Mouse (Mus musculus) heart, embryonic 12.5 days (tissue): ENCODE data around the gene Iqcf5. TPM values are rescaled to one million over a fixed set of nuclear protein-coding genes. Genes with fewer than 3 reads are reported as not detected.

ENCODE experiments used
- ATAC-seq: fragments of 200-750 bp; cut with Nextera tagmentation; 2 replicates; pipeline ENCODE4 v1.8.0; 2017; ENCODE audit warnings: moderate TSS enrichment, moderate library complexity; ENCODE audit not compliant: insufficient number of reproducible peaks, low FRiP score
- H3K27ac ChIP-seq: fragments of 300-500 bp; sonication (generic); 2 replicates; pipeline ENCODE4 v1.5.1; 2016; ENCODE audit warnings: mild to moderate bottlenecking, moderate library complexity; ENCODE audit not compliant: poor library complexity, severe bottlenecking
- H3K27me3 ChIP-seq: fragments of 300-500 bp; sonication (generic); replicated peaks from 2 replicates; pipeline ENCODE4 v1.6.1; 2016; ENCODE audit warnings: mild to moderate bottlenecking, moderate library complexity
- H3K36me3 ChIP-seq: fragments of 300-500 bp; sonication (generic); 2 replicates; pipeline ENCODE4 v1.6.1; 2016; ENCODE audit warnings: mild to moderate bottlenecking, moderate library complexity
- H3K4me1 ChIP-seq: fragments of 300-500 bp; sonication (generic); replicated peaks from 2 replicates; pipeline ENCODE4 v1.6.1; 2016; ENCODE audit warnings: mild to moderate bottlenecking
- H3K4me2 ChIP-seq: fragments of 300-500 bp; sonication (generic); 2 replicates; pipeline ENCODE4 v1.6.1; 2016; ENCODE audit warnings: mild to moderate bottlenecking, moderate library complexity
- H3K4me3 ChIP-seq: fragments of 300-500 bp; sonication (generic); 2 replicates; pipeline ENCODE4 v1.5.1; 2016; ENCODE audit warnings: mild to moderate bottlenecking
- H3K9ac ChIP-seq: fragments of 300-500 bp; sonication (generic); 2 replicates; pipeline ENCODE4 v1.6.1; 2016; ENCODE audit warnings: mild to moderate bottlenecking, moderate library complexity
- H3K9me3 ChIP-seq: fragments of 300-500 bp; sonication (generic); replicated peaks from 2 replicates; pipeline ENCODE4 v1.6.1; 2016; ENCODE audit warnings: mild to moderate bottlenecking, moderate library complexity
- WGBS: fragments of 180-500 bp; shearing (Covaris S2); methylation state at CpG from one replicate; pipeline ENCODE4 v1.1.7; 2016; 5-methylcytosine and 5-hydroxymethylcytosine counted together
- polyA plus RNA-seq: library from polyadenylated mRNA; unstranded; fragments of >200 nt; fragmentation: Nextera tagmentation; extraction: Ambion mirVana; gene quantifications from 2 replicates; pipeline ENCODE4 v1.2.1, GENCODE M21; 2016

Gene Iqcf5
- polyA plus RNA-seq, 1 experiment from 2014 or later, result not detected

- WGBS, result 83% methylated on average over 16 of the region's 16 CpGs
- Histone ChIP-seq H3K27ac (no peak overlapping the region), H3K4me3 (no peak overlapping the region), H3K4me1 (peaks cover 46% of the 10 kb centered on the region), H3K4me2 (no peak overlapping the region), H3K9me3 (no peaks in the 10 kb centered on the region), H3K36me3 (no peaks in the 10 kb centered on the region), H3K27me3 (no peaks in the 10 kb centered on the region), H3K9ac (0 out of 2 replicates have a peak overlapping the region, but pooled peaks have one; percentile 34)
- no peak for ATAC-seq
Observed at GRCm38 (mm10) chr9:106473081-106473752, 41.2 kb upstream of the Iqcf5 start.

- no peaks in the 10 kb centered on the region for H3K27me3 ChIP-seq
- 74% methylated on average over 5 of the region's 5 CpGs for WGBS
- ATAC-seq, result no peak
- H3K4me1 ChIP-seq, result peaks cover 48% of the 10 kb centered on the region
- no peaks in the 10 kb centered on the region for H3K9me3 ChIP-seq
- no peak overlapping the region for H3K4me2 ChIP-seq
- H3K27ac ChIP-seq, result no peak overlapping the region
- no peak overlapping the region for H3K9ac ChIP-seq
- H3K36me3 ChIP-seq, result no peaks in the 10 kb centered on the region
- no peak overlapping the region for H3K4me3 ChIP-seq
Observed at GRCm38 (mm10) chr9:106473753-106474105, 40.6 kb upstream of the Iqcf5 start.

GRCm38 (mm10) chr9:106474456-106474855 is 39.9 kb upstream of the Iqcf5 start:
- H3K9ac ChIP-seq, result peak overlapping the region; percentile 44
- H3K4me3 ChIP-seq, result no peak overlapping the region
- no peaks in the 10 kb centered on the region for H3K27me3 ChIP-seq
- no peak overlapping the region for H3K27ac ChIP-seq
- H3K4me1 ChIP-seq, result peaks cover 48% of the 10 kb centered on the region
- under 1% methylated on average over 6 of the region's 6 CpGs for WGBS
- no peaks in the 10 kb centered on the region for H3K9me3 ChIP-seq
- ATAC-seq, result 0 out of 2 replicates have a peak, but pooled peaks have one; percentile 0
- H3K4me2 ChIP-seq, result peak overlapping the region; percentile 1; the same call in 1 of the 2 replicates
- no peaks in the 10 kb centered on the region for H3K36me3 ChIP-seq

DNA sequence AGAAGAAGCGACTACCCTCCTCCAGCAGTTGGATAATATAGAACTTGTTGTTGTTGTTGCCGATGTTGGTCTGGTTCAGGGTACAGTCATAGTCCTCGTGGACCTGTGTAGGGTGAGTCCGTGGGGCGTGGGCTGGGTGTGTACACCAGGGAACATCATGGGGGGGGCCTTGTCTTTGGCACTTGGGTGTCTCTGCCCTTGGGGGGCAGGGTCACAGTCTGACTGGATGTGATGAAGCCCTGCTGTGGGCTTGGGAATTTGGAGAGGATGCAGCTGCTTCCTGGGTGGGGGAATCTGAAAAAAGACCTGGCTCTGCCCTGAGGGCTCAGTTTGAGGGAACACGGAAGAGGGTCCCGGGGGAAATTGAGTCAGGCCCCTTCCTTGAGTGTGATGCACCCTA is 39.3 kb upstream of the Iqcf5 start:
- H3K9me3 ChIP-seq, result no peaks in the 10 kb centered on the region
- H3K9ac ChIP-seq, result peak overlapping the region; percentile 44
- H3K36me3 ChIP-seq, result no peaks in the 10 kb centered on the region
- no peak for ATAC-seq
- H3K4me1 ChIP-seq, result peaks cover 48% of the 10 kb centered on the region
- no peak overlapping the region for H3K27ac ChIP-seq
- no peak overlapping the region for H3K4me3 ChIP-seq
- H3K4me2 ChIP-seq, result no peak overlapping the region
- WGBS, result 68% methylated on average over 7 of the region's 7 CpGs
- H3K27me3 ChIP-seq, result no peaks in the 10 kb centered on the region

DNA sequence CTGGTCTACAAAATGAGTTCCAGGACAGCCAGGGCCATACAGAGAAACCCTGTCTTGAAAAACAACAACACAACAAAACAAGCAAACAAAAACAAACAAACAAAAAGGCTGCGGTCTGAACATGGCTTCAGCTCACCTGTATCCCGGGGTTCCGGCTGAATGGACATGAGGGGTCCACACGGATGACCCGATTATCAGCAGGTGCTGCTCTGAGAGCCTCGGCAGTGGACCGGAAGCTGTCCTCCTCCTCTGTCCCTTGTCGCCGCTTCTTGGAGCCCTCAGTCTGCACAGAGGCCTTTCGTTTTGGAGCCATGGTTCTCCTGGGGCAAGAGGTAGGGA is 38.7 kb upstream of the Iqcf5 start, which contains the start of gene Rrp9:
Gene Rrp9 (plus strand): TSS at position 301 of the 339 bp plus-strand sequence.
- H3K4me1 ChIP-seq, result peaks cover 48% of the 10 kb centered on the region

GRCm38 (mm10) chr9:106476002-106476923 is 38.1 kb upstream of the Iqcf5 start:
- peak overlapping the region; percentile 93 for H3K4me2 ChIP-seq
- ATAC-seq, result peak; percentile 12
- peaks cover 11% of the 10 kb centered on the region for H3K36me3 ChIP-seq
- no peak overlapping the region for H3K27ac ChIP-seq
- H3K27me3 ChIP-seq, result no peaks in the 10 kb centered on the region
- 28% methylated on average over 16 of the region's 16 CpGs for WGBS
- no peaks in the 10 kb centered on the region for H3K9me3 ChIP-seq
- H3K9ac ChIP-seq, result peak overlapping the region; percentile 50; the same call in 1 of the 2 replicates
- H3K4me3 ChIP-seq, result peak overlapping the region; percentile 77
- peaks cover 48% of the 10 kb centered on the region for H3K4me1 ChIP-seq

More for the DNA sequence above, 38.7 kb upstream of the Iqcf5 start, which contains the start of gene Rrp9:
- Histone ChIP-seq H3K27ac (no peak within 1 kb of the TSS), H3K9ac (peak within 1 kb of the TSS; percentile 50), H3K9me3 (no peaks in the 10 kb centered on the region), H3K36me3 (peaks cover 5% of the 10 kb centered on the region; the same call in 1 of the 2 replicates), H3K4me2 (peak within 1 kb of the TSS; percentile 93), H3K4me3 (peak within 1 kb of the TSS; percentile 77), H3K27me3 (no peaks in the 10 kb centered on the region)
- WGBS, result 81% methylated on average over 10 of the region's 10 CpGs
- ATAC-seq, result no peak

GRCm38 (mm10) chr9:106476924-106477484 is 37.4 kb upstream of the Iqcf5 start, which contains the start of gene Parp3:
Gene Parp3, minus strand, starts transcription at chr9:106476949.
- Histone ChIP-seq H3K27me3 (no peaks in the 10 kb centered on the region), H3K4me3 (peak within 1 kb of the TSS; percentile 77), H3K27ac (0 out of 2 replicates have a peak within 1 kb of the TSS, but pooled peaks have one; percentile 6), H3K4me1 (peaks cover 42% of the 10 kb centered on the region), H3K36me3 (peaks cover 18% of the 10 kb centered on the region), H3K9me3 (no peaks in the 10 kb centered on the region), H3K9ac (peak within 1 kb of the TSS; percentile 77), H3K4me2 (peak within 1 kb of the TSS; percentile 93)
- peak; percentile 97 for ATAC-seq
- WGBS, result 0% methylated on average over 41 of the region's 41 CpGs

DNA sequence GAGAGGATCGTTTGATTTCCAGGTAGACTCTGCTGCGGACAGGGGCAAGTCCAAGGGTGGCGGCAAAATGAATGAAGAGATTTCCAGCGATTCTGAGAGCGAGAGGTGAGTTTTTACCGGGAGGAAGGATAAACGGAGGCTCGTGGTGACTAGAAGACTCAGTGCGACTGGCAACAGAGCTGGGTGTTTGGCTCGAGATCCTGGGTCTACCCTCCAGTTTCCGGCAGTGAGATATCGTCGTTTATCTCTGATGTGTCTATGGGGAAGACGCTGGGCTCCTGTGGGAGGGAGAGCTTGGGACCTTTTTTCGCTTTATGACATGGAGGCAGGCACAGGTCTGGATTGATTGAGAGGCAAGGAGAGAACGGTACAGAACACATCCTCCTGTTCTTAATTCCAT is 36.7 kb upstream of the Iqcf5 start:
- ATAC-seq, result no peak
- H3K27ac ChIP-seq, result 0 out of 2 replicates have a peak overlapping the region, but pooled peaks have one; percentile 6
- peak overlapping the region; percentile 77 for H3K9ac ChIP-seq
- peaks cover 24% of the 10 kb centered on the region for H3K36me3 ChIP-seq
- peaks cover 36% of the 10 kb centered on the region for H3K4me1 ChIP-seq
- no peaks in the 10 kb centered on the region for H3K9me3 ChIP-seq
- H3K27me3 ChIP-seq, result no peaks in the 10 kb centered on the region
- peak overlapping the region; percentile 77 for H3K4me3 ChIP-seq
- peak overlapping the region; percentile 93 for H3K4me2 ChIP-seq
- WGBS, result under 1% methylated on average over 16 of the region's 16 CpGs

- Histone ChIP-seq H3K9ac (peak overlapping the region; percentile 77), H3K4me2 (peak overlapping the region; percentile 93), H3K4me3 (peak overlapping the region; percentile 77), H3K27me3 (no peaks in the 10 kb centered on the region), H3K27ac (no peak overlapping the region), H3K4me1 (peaks cover 35% of the 10 kb centered on the region), H3K9me3 (no peaks in the 10 kb centered on the region), H3K36me3 (peaks cover 29% of the 10 kb centered on the region)
- ATAC-seq, result no peak
- 76% methylated on average over 9 of the region's 9 CpGs for WGBS
Observed at GRCm38 (mm10) chr9:106478101-106478500, 36.3 kb upstream of the Iqcf5 start.

DNA sequence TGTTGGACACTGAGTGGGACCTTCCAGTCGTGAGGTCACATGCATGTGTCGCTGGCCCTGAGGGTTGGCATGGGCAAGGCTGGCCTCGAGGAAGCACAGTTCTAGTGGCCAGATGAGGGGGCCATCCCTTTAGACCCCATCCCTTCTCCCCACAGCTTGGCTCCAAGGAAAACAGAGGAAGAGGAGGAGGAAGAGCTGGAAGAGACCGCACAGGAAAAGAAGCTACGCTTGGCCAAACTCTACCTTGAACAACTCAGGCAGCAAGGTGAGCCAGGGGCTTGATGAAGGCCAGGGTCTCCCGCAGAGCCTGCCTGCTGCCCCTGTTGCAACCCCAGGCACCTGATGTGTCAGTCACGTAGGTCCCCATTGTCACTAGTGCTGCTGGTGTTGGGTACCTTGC is 33.8 kb upstream of the Iqcf5 start:
- Histone ChIP-seq H3K36me3 (peaks cover 53% of the 10 kb centered on the region), H3K4me3 (no peak overlapping the region), H3K4me1 (peaks cover 20% of the 10 kb centered on the region), H3K9me3 (no peaks in the 10 kb centered on the region), H3K27me3 (no peaks in the 10 kb centered on the region), H3K4me2 (no peak overlapping the region), H3K9ac (no peak overlapping the region), H3K27ac (no peak overlapping the region)
- 90% methylated on average over 7 of the region's 7 CpGs for WGBS
- ATAC-seq, result no peak

DNA sequence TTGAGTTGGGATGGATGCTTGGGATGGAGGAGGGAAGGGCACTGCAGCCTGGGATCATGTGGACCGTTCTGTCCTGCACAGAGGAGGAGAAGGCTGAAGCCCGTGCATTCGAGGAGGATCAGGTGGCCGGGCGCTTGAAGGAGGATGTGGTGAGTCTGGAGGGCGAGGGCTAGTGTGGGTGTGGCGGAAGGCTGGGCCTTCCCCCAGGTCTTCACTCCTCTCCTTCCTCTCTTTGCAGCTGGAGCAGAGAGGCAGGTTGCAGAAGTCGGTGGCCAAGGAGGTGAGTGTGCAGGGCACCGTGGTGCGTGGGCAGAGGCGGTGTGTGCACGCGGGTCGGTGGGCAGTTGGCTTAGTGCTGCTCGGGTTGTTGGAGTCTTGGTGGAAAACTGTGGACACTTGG is 33.3 kb upstream of the Iqcf5 start:
- H3K4me1 ChIP-seq, result peaks cover 15% of the 10 kb centered on the region
- H3K9ac ChIP-seq, result no peak overlapping the region
- H3K9me3 ChIP-seq, result no peaks in the 10 kb centered on the region
- H3K27ac ChIP-seq, result no peak overlapping the region
- ATAC-seq, result no peak
- H3K4me3 ChIP-seq, result no peak overlapping the region
- 91% methylated on average over 15 of the region's 15 CpGs for WGBS
- H3K4me2 ChIP-seq, result no peak overlapping the region
- H3K36me3 ChIP-seq, result peaks cover 59% of the 10 kb centered on the region
- no peaks in the 10 kb centered on the region for H3K27me3 ChIP-seq
